Mouse (Mus musculus): Measurements from ENCODE around the gene Sobp.

DNA sequence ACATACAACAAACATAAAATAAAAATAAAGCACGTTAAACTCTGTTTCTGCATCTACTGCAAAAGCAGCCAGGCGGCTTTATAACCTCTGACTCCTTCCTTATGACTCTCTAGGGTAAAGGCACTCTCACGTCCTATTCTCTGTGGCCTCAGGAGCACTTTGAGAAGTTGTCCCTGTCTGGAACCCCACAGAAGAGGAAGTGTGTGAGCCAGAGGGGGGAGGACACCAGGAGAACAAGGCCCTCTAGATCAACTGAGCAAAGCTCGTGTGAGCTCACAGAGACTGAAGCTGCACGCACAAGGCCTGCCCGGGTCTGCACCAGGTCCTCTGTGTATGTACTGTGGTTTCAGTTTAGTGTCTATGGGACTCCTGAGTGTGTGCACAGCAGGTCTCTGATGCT, 50.9 kb downstream of the Sobp start:
- TF ChIP-seq HCFC1 (IDR thresholded peaks at IDR 0.05; ENCODE audit: borderline replicate concordance, insufficient read depth, low read length), result no peak
- no peak for TF ChIP-seq CHD2 (IDR thresholded peaks at IDR 0.05; ENCODE audit: low read depth, low read length)
- no peak for TF ChIP-seq ZC3H11A (IDR thresholded peaks at IDR 0.05; ENCODE audit: borderline replicate concordance, low read depth, low read length)
- no peak for TF ChIP-seq ZNF384 (IDR thresholded peaks at IDR 0.05; ENCODE audit: low read depth, low read length)
